Mouse (Mus musculus): ENCODE results near the gene Ano10. TPM values are rescaled to one million over a fixed set of nuclear protein-coding genes. Genes with fewer than 3 reads are reported as not detected.
A peak's percentile ranks its signal among the peaks of the same experiment; 100 is the strongest.

Gene Ano10
- polyA plus RNA-seq, 1 experiment, result 80.3 TPM

DNA sequence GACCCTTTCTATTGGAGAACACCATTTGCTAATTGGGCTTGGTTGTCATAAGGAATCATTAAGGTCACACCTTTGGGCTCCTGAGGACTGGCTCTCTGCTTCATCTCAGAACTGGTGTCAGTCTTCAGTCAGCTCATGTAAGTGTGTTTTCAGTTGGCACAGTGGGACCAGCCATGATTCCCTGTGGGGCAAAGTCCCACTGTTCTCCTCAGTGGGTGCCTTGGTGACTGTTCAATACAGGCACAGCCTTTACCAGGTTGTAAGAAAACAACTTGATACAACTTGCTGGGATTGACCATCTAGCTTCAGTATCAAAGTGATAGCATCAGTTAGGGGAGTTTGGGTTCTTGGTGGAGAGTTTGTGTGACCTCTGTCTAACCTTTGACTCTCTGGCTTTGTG lies 148.5 kb downstream of the Ano10 start:
- H3K27ac ChIP-seq (ENCODE audit: insufficient read depth, low read depth, low read length), result peak overlapping the region; percentile 95
- TF ChIP-seq CTCF (IDR thresholded peaks at IDR 0.05; ENCODE audit: extremely low read depth, insufficient read length, insufficient replicate concordance, low read depth, low read length) (no peak), POLR2A (IDR thresholded peaks at IDR 0.05; ENCODE audit: low read depth, low read length) (no peak)
- H3K27me3 ChIP-seq (ENCODE audit: control insufficient read depth, insufficient read depth, low read length), result no peaks in the 10 kb centered on the region

GRCm38 (mm10) chr9:122144776-122145175 lies 149.4 kb downstream of the Ano10 start:
- 97% methylated on average over 3 of the region's 3 CpGs for whole genome bisulfite sequencing
- H3K36me3 ChIP-seq (ENCODE audit: control insufficient read depth, insufficient read depth, low read length), result peaks cover 13% of the 10 kb centered on the region
- TF ChIP-seq CTCF (IDR thresholded peaks at IDR 0.05; ENCODE audit: extremely low read depth, insufficient read length, insufficient replicate concordance, low read depth, low read length), result no peak
- no peak for TF ChIP-seq POLR2A (IDR thresholded peaks at IDR 0.05; ENCODE audit: low read depth, low read length)
- H3K4me1 ChIP-seq (ENCODE audit: control insufficient read depth, insufficient read depth, insufficient read length, low read length), result peaks cover 18% of the 10 kb centered on the region
- no peak overlapping the region for H3K27ac ChIP-seq (ENCODE audit: insufficient read depth, low read depth, low read length)
- H3K4me3 ChIP-seq (ENCODE audit: low read depth, low read length), result no peak overlapping the region
- no peaks in the 10 kb centered on the region for H3K27me3 ChIP-seq (ENCODE audit: control insufficient read depth, insufficient read depth, low read length)

More for the DNA sequence above, 148.5 kb downstream of the Ano10 start:
- Histone ChIP-seq H3K4me3 (ENCODE audit: low read depth, low read length) (no peak overlapping the region), H3K4me1 (ENCODE audit: control insufficient read depth, insufficient read depth, insufficient read length, low read length) (peaks cover 23% of the 10 kb centered on the region), H3K36me3 (ENCODE audit: control insufficient read depth, insufficient read depth, low read length) (peaks cover 13% of the 10 kb centered on the region)

DNA sequence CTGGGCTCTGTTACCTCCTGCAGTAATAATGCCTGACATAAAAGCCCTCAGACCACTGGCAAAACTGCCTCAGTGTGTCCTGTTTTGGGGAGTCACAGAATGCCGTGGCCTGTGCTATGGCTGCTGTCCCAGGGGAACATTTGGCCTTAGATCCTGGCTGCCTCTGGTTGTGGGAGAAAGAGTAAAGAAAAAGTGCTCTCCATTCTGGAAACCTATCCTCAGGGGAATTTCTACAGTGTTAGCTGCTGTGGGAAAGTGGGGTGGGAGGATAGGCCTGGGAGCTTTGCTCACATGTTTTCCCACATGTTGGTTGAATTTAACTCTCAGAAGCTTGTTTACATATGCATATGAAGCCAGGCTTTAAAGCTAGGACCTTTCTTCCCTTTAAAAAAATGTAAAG lies 151.0 kb downstream of the Ano10 start:
- TF ChIP-seq POLR2A (IDR thresholded peaks at IDR 0.05; ENCODE audit: low read depth, low read length) (no peak), CTCF (IDR thresholded peaks at IDR 0.05; ENCODE audit: extremely low read depth, insufficient read length, insufficient replicate concordance, low read depth, low read length) (no peak)
- peaks cover 20% of the 10 kb centered on the region for H3K4me1 ChIP-seq (ENCODE audit: control insufficient read depth, insufficient read depth, insufficient read length, low read length)
- 0 out of 2 replicates have a peak overlapping the region, but pooled peaks have one; percentile 25 for H3K27ac ChIP-seq (ENCODE audit: insufficient read depth, low read depth, low read length)
- H3K27me3 ChIP-seq (ENCODE audit: control insufficient read depth, insufficient read depth, low read length), result no peaks in the 10 kb centered on the region
- 75% methylated on average over 1 of the region's 1 CpGs for WGBS
- no peak overlapping the region for H3K4me3 ChIP-seq (ENCODE audit: low read depth, low read length)
- H3K36me3 ChIP-seq (ENCODE audit: control insufficient read depth, insufficient read depth, low read length), result peaks cover 13% of the 10 kb centered on the region

GRCm38 (mm10) chr9:122139236-122139635 lies 155.0 kb downstream of the Ano10 start:
- H3K4me1 ChIP-seq (ENCODE audit: control insufficient read depth, insufficient read depth, insufficient read length, low read length), result peaks cover 24% of the 10 kb centered on the region
- WGBS, result 65% methylated on average over 2 of the region's 2 CpGs
- no peaks in the 10 kb centered on the region for H3K27me3 ChIP-seq (ENCODE audit: control insufficient read depth, insufficient read depth, low read length)
- TF ChIP-seq POLR2A (IDR thresholded peaks at IDR 0.05; ENCODE audit: low read depth, low read length), result no peak
- no peak for TF ChIP-seq CTCF (IDR thresholded peaks at IDR 0.05; ENCODE audit: extremely low read depth, insufficient read length, insufficient replicate concordance, low read depth, low read length)
- H3K27ac ChIP-seq (ENCODE audit: insufficient read depth, low read depth, low read length), result no peak overlapping the region
- peaks cover 7% of the 10 kb centered on the region for H3K36me3 ChIP-seq (ENCODE audit: control insufficient read depth, insufficient read depth, low read length)
- H3K4me3 ChIP-seq (ENCODE audit: low read depth, low read length), result no peak overlapping the region

- H3K36me3 ChIP-seq (ENCODE audit: control insufficient read depth, insufficient read depth, low read length), result peaks cover 10% of the 10 kb centered on the region
Measured at GRCm38 (mm10) chr9:122138371-122139029, 155.7 kb downstream of the Ano10 start.

GRCm38 (mm10) chr9:122137960-122138359 lies 156.3 kb downstream of the Ano10 start:
- no peak overlapping the region for H3K4me3 ChIP-seq (ENCODE audit: low read depth, low read length)
- H3K36me3 ChIP-seq (ENCODE audit: control insufficient read depth, insufficient read depth, low read length), result peaks cover 12% of the 10 kb centered on the region
- TF ChIP-seq POLR2A (IDR thresholded peaks at IDR 0.05; ENCODE audit: low read depth, low read length) (no peak), CTCF (IDR thresholded peaks at IDR 0.05; ENCODE audit: extremely low read depth, insufficient read length, insufficient replicate concordance, low read depth, low read length) (no peak)
- WGBS, result 32% methylated on average over 1 of the region's 1 CpGs
- H3K27ac ChIP-seq (ENCODE audit: insufficient read depth, low read depth, low read length), result no peak overlapping the region
- H3K27me3 ChIP-seq (ENCODE audit: control insufficient read depth, insufficient read depth, low read length), result no peaks in the 10 kb centered on the region
- peaks cover 24% of the 10 kb centered on the region for H3K4me1 ChIP-seq (ENCODE audit: control insufficient read depth, insufficient read depth, insufficient read length, low read length)

More at GRCm38 (mm10) chr9:122138371-122139029, 155.7 kb downstream of the Ano10 start:
- Histone ChIP-seq H3K4me1 (ENCODE audit: control insufficient read depth, insufficient read depth, insufficient read length, low read length) (peaks cover 24% of the 10 kb centered on the region), H3K27me3 (ENCODE audit: control insufficient read depth, insufficient read depth, low read length) (no peaks in the 10 kb centered on the region), H3K4me3 (ENCODE audit: low read depth, low read length) (no peak overlapping the region), H3K27ac (ENCODE audit: insufficient read depth, low read depth, low read length) (no peak overlapping the region)
- TF ChIP-seq CTCF (IDR thresholded peaks at IDR 0.05; ENCODE audit: extremely low read depth, insufficient read length, insufficient replicate concordance, low read depth, low read length) (no peak), POLR2A (IDR thresholded peaks at IDR 0.05; ENCODE audit: low read depth, low read length) (no peak)
- 88% methylated on average over 4 of the region's 4 CpGs for WGBS

- H3K4me3 ChIP-seq (ENCODE audit: low read depth, low read length), result no peak overlapping the region
- WGBS, result 44% methylated on average over 2 of the region's 2 CpGs
- H3K27me3 ChIP-seq (ENCODE audit: control insufficient read depth, insufficient read depth, low read length), result no peaks in the 10 kb centered on the region
- H3K36me3 ChIP-seq (ENCODE audit: control insufficient read depth, insufficient read depth, low read length), result peaks cover 12% of the 10 kb centered on the region
- peaks cover 33% of the 10 kb centered on the region for H3K4me1 ChIP-seq (ENCODE audit: control insufficient read depth, insufficient read depth, insufficient read length, low read length)
- H3K27ac ChIP-seq (ENCODE audit: insufficient read depth, low read depth, low read length), result peak overlapping the region; percentile 85
- TF ChIP-seq CTCF (IDR thresholded peaks at IDR 0.05; ENCODE audit: extremely low read depth, insufficient read length, insufficient replicate concordance, low read depth, low read length) (no peak), POLR2A (IDR thresholded peaks at IDR 0.05; ENCODE audit: low read depth, low read length) (no peak)
Measured at GRCm38 (mm10) chr9:122135885-122136170, 158.4 kb downstream of the Ano10 start.

All from small intestine, adult 2 months (tissue).